Mouse (Mus musculus) E14TG2a.4 (cell line): ENCODE data around the gene Atraid.

ENCODE experiments used
- CTCF ChIP-seq: conservative IDR thresholded peaks from 2 replicates; pipeline ENCODE4 v1.5.1; 2014; ENCODE audit warnings: low read length
- POU5F1 ChIP-seq: IDR thresholded peaks from 2 replicates; pipeline ENCODE4 v1.6.1; 2014; ENCODE audit warnings: low read length, borderline replicate concordance

DNA sequence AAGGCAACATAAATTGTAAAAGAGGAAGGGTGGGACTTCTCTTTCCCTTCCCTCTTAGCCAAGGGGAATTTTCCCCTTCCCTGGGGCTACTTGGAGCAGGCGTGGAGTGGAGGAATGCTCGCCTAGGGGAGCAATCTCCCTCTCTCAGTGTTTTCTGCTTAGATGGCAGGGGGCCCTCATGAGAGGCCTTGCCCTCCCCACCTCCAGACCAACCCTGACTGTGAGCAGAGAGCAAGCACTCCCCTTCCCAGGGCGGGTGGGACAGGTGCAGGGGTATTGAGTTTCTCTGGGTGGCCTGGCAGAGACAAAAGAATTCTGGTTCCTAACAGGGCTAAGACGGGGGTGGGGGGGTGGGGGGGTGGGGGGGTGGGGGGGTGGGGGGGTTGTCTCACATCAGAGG is 24.9 kb upstream of the Atraid start:
- TF ChIP-seq CTCF (no peak), POU5F1 (no peak)
